27 mouse cellular contexts compared by ENCODE assay signal in the genomic region with DNA sequence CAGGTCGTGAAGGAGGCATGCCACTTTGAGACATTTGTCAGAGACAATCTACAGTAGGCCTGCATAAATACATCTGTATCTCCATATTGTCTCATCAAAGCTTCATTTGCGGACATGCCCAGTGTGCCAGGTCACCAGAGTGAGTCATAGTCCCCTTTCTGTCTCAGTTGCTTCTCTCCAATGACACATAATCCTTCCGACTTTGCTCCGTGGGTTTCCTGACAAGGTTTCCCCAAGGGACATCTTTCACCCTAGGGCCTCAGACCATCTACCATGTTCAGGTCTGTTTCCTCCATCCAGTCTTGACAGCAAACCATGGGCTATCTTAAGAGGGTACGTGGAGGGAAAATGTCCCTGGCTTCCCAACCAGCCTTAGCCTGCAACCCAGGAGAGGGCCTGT. TPM values are rescaled to one million over a fixed set of nuclear protein-coding genes. Genes with fewer than 3 reads are reported as not detected.
A peak's percentile ranks its signal among the peaks of the same experiment; 100 is the strongest.
DNase-seq lines count a peak whose midpoint lies in the region; ATAC-seq and TF ChIP-seq lines count a peak whose summit lies in the region.
"Had no signal": no experiment of that assay in that cellular context is flagged by ENCODE, and none has a peak within 500 bp of the region (broad histone marks: within the 10 kb centered on the region; RNA-seq: fewer than 3 reads in every experiment).

No protein-coding gene starts in this region.

- H3K27me3 ChIP-seq in neural tube, embryonic 15.5 days (replicated peaks), result no peaks in the 10 kb centered on the region
- no peaks in the 10 kb centered on the region for H3K27me3 ChIP-seq in thymus, adult 2 months (ENCODE audit: control insufficient read depth, insufficient read depth, low read length)
- H3K27me3 ChIP-seq: embryonic facial prominence, embryonic 12.5 days; forebrain, embryonic 13.5 days; forebrain, embryonic 15.5 days had no signal

- H3K4me3 ChIP-seq in neural tube, embryonic 15.5 days (replicated peaks), result no peak overlapping the region
- peak overlapping the region; percentile 49; the same call in 1 of the 2 replicates for H3K4me3 ChIP-seq in thymus, adult 2 months (ENCODE audit: control insufficient read depth, insufficient read depth, low read length)
- H3K4me3 ChIP-seq: embryonic facial prominence, embryonic 10.5 days; embryonic facial prominence, embryonic 12.5 days; forebrain, embryonic 13.5 days; forebrain, embryonic 15.5 days had no signal

- no peak for TF ChIP-seq POLR2A in thymus, adult 2 months (IDR thresholded peaks at IDR 0.05; ENCODE audit: control insufficient read depth, extremely low read depth, insufficient read depth, low read length, poor library complexity)

- no peak for ATAC-seq in neural tube, embryonic 15.5 days (ENCODE audit: low FRiP score)
- ATAC-seq: activated CD4-positive, CD25-positive, alpha-beta regulatory T cell, adult 4 months; forebrain, embryonic 13.5 days; forebrain, embryonic 15.5 days; Patski had no signal

- no peak for TF ChIP-seq CTCF in thymus, adult 2 months (IDR thresholded peaks at IDR 0.05; ENCODE audit: borderline replicate concordance, control insufficient read depth, extremely low read depth, insufficient read depth, low read length, poor library complexity)

- no peaks in the 10 kb centered on the region for H3K4me1 ChIP-seq in neural tube, embryonic 15.5 days
- peaks cover 42% of the 10 kb centered on the region for H3K4me1 ChIP-seq in thymus, adult 2 months (replicated peaks; ENCODE audit: control insufficient read depth, insufficient read depth, low read length)
- H3K4me1 ChIP-seq: embryonic facial prominence, embryonic 10.5 days; embryonic facial prominence, embryonic 12.5 days; forebrain, embryonic 13.5 days; forebrain, embryonic 15.5 days had no signal

- no peak overlapping the region for H3K9ac ChIP-seq in neural tube, embryonic 15.5 days (replicated peaks)
- H3K9ac ChIP-seq: embryonic facial prominence, embryonic 12.5 days; forebrain, embryonic 13.5 days; forebrain, embryonic 15.5 days had no signal

- no peaks in the 10 kb centered on the region for H3K36me3 ChIP-seq in neural tube, embryonic 15.5 days
- H3K36me3 ChIP-seq in thymus, adult 2 months (ENCODE audit: control insufficient read depth, insufficient read depth, low read length), result no peaks in the 10 kb centered on the region
- H3K36me3 ChIP-seq: embryonic facial prominence, embryonic 10.5 days; embryonic facial prominence, embryonic 12.5 days; forebrain, embryonic 15.5 days; G1E had no signal

- H3K9me3 ChIP-seq in neural tube, embryonic 15.5 days (replicated peaks), result no peaks in the 10 kb centered on the region
- H3K9me3 ChIP-seq: embryonic facial prominence, embryonic 10.5 days; embryonic facial prominence, embryonic 12.5 days; forebrain, embryonic 13.5 days; forebrain, embryonic 15.5 days; G1E had no signal

- H3K4me2 ChIP-seq in neural tube, embryonic 15.5 days, result no peak overlapping the region
- H3K4me2 ChIP-seq: embryonic facial prominence, embryonic 12.5 days; forebrain, embryonic 13.5 days; forebrain, embryonic 15.5 days had no signal

- H3K27ac ChIP-seq in neural tube, embryonic 15.5 days (replicated peaks), result no peak overlapping the region
- no peak overlapping the region for H3K27ac ChIP-seq in thymus, adult 2 months (ENCODE audit: control insufficient read depth, insufficient read depth, low read length)
- H3K27ac ChIP-seq: embryonic facial prominence, embryonic 10.5 days; embryonic facial prominence, embryonic 12.5 days; forebrain, embryonic 13.5 days; forebrain, embryonic 15.5 days had no signal

- 92% methylated on average over 5 of the region's 5 CpGs for WGBS in neural tube, embryonic 15.5 days
- WGBS in thymus, adult 2 months, result 85% methylated on average over 5 of the region's 5 CpGs

- peak; percentile 62 for DNase-seq in heart, adult 11 months
- no peak for DNase-seq in heart, adult 18-20 months
- DNase-seq in neural tube, embryonic 10.5 days (ENCODE audit: extremely low spot score, low spot score), result peak; percentile 3
- no peak for DNase-seq in thymus, adult 2 months
- DNase-seq in thymus, postnatal 4 days, result no peak
- DNase-seq in induced T-regulatory cell, adult 2 months (ENCODE audit: low read depth), result peak; percentile 39
- no peak for DNase-seq in urinary bladder, postnatal 10 days (ENCODE audit: low spot score)
- DNase-seq: adrenal gland, adult 8-10 months; adrenal gland, postnatal 14 days; adrenal gland, postnatal 36 days; cerebellum, adult 11-12 months; cerebellum, adult 2 months; cerebellum, adult 9-10 months; cerebellum, postnatal 10 days; cerebellum, postnatal 25 days had no signal

RNA-seq across cellular contexts. Expression of gene Pdcd1, which starts 1.2 kb away (rescaled TPM):
- under 1 TPM in 1 of 2 experiments, not detected in 1; 0.15 TPM for total RNA-seq in heart, adult 18-20 months (2021)
- 2.1 TPM in 1 of 2 replicates, not detected in the other for polyA plus RNA-seq in neural tube, embryonic 15.5 days (2015; fragmentation: Nextera tagmentation; extraction: Ambion mirVana)
- 21.8 and 25.0 TPM in 2 replicates for polyA plus RNA-seq in thymus, adult 2 months (2012; rRNA removed)
- total RNA-seq: adrenal gland, postnatal 14 days had no signal
- polyA plus RNA-seq: C2C12; embryonic facial prominence, embryonic 10.5 days; embryonic facial prominence, embryonic 12.5 days; forebrain, embryonic 11.5 days; forebrain, embryonic 13.5 days; forebrain, embryonic 15.5 days; Patski had no signal

RNA-seq across cellular contexts. Expression of gene Neu4, which starts 30.9 kb away (rescaled TPM):
- not detected for total RNA-seq in heart, adult 18-20 months (2021)
- 0.05 TPM in 1 of 2 replicates, not detected in the other for polyA plus RNA-seq in neural tube, embryonic 15.5 days (2015; fragmentation: Nextera tagmentation; extraction: Ambion mirVana)
- polyA plus RNA-seq in thymus, adult 2 months (2012; rRNA removed), result not detected in 2 replicates
- total RNA-seq: adrenal gland, adult 18-20 months; adrenal gland, adult 8-10 months; adrenal gland, postnatal 14 days; adrenal gland, postnatal 36 days had no signal
- polyA plus RNA-seq: C2C12; embryonic facial prominence, embryonic 10.5 days; embryonic facial prominence, embryonic 12.5 days; embryonic facial prominence, embryonic 14.5 days; forebrain, embryonic 11.5 days; forebrain, embryonic 13.5 days; forebrain, embryonic 15.5 days; G1E; Patski had no signal

Comparison
In these comparisons a context has a peak if more than half of its experiments do, and no peak if none do; other contexts are left out.
1. DNase-seq: peak in heart, adult 11 months (single experiment), neural tube, embryonic 10.5 days (single experiment) and induced T-regulatory cell, adult 2 months (single experiment); none in heart, adult 18-20 months (0 of 2), thymus, adult 2 months (single experiment), thymus, postnatal 4 days (single experiment) and urinary bladder, postnatal 10 days (single experiment).